Mouse (Mus musculus): ENCODE data around the gene Ercc5. TPM values are rescaled to one million over a fixed set of nuclear protein-coding genes. Genes with fewer than 3 reads are reported as not detected.

Ercc5 gene
- total RNA-seq, 2 experiments from 2014 or later = 16.0 to 19.3 TPM

DNA sequence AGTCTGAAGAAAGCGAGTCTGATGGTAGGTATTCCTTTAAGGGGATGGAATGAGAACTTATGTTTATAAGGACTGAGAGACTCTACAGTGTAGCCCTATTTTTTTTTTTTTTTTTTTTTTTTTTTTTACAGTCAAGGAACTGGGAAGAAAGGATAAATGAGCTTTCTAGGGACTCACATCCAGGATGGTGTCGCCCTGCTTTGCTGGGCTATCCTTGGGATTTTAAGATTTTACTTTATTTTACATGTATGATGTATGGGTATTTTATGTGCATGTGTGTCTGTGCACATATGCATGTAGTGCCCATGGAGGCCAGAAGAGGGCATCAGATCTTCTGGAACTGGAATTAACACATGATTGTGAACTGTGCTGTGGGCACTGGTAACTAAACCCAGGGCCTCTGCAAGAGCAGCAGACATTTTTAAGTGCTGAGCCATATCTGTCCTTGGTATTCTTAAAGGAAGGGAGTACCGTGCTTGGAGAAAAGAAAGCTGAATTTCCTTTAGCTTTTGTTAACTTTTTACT lies 20.4 kb downstream of the Ercc5 start:
- ATAC-seq (replicated peaks; ENCODE audit: low FRiP score, low TSS enrichment, poor library complexity, severe bottlenecking) = 0 out of 2 replicates have a peak, but pooled peaks have one; percentile 30

DNA sequence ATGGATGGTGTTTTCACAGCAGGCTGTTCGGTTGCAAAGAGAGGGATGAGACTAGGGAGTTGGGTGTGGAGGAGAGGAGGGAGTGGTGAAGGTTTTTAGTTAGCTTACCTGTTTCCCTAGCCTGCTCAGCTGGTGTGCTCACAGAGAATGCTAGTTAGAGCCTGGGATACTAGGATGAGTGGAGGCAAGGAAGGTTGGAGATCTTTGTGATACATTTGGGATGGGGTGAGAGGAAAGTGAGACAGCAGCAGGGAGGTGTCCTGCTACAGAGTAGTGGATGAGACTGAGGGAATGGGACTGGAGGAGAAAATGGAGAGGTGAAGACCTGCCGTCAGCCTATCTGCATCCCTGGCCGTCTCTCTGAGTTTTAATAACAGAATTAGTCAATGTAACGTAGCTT lies 25.1 kb downstream of the Ercc5 start:
- no peak for ATAC-seq (replicated peaks; ENCODE audit: low FRiP score, low TSS enrichment, poor library complexity, severe bottlenecking)

DNA sequence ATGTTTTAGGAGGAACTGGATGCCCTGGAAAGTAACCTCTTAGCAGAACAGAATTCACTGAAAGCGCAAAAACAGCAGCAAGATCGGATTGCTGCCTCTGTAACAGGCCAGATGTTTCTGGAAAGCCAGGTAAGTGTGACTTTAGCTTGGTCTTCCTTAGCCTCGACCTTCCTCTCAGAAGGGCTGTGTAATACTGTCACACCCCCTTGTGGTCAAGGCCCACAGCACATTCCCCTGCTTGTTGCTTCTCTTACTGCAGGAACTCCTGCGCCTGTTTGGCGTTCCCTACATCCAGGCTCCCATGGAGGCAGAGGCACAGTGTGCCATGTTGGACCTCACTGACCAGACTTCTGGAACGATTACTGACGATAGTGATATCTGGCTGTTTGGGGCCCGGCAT lies 26.4 kb downstream of the Ercc5 start:
- ATAC-seq (replicated peaks; ENCODE audit: low FRiP score, low TSS enrichment, poor library complexity, severe bottlenecking) = no peak

DNA sequence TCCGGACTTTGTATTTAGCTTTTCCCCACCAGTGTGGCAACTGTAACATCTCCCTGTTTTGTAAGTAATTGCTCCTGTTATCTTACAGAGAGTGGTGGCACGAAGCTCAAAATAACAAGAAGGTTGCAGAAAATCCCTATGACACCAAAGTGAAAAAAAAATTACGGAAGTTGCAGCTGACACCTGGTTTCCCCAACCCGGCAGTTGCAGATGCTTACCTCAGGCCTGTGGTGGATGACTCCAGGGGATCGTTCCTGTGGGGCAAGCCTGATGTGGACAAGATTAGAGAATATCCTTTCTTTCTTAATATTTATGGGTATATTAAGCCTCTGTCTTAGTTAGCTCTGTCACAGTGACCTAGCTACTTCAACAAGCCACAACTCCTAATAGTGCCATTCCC lies 30.5 kb downstream of the Ercc5 start:
- no peak for ATAC-seq (replicated peaks; ENCODE audit: low FRiP score, low TSS enrichment, poor library complexity, severe bottlenecking)

DNA sequence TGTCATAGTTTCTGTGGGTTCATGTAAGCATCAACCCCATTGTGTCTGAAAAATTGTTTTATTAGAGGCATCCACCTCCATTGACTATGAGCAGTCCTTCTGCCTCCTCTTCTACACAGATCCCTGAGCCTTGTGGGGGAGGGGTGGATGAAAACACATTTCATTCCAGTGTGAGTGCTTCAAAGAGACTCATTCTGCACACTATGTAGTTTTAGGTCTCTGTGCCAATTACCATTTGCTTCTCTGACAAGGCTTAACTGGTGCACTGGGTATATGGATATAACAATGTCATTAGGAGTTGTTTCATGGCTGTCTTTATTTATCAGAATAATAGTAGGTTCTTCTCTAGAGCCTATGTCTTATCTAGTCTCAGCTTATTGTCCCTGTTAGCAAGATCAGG lies 38.9 kb downstream of the Ercc5 start:
- ATAC-seq (replicated peaks; ENCODE audit: low FRiP score, low TSS enrichment, poor library complexity, severe bottlenecking) = no peak

DNA sequence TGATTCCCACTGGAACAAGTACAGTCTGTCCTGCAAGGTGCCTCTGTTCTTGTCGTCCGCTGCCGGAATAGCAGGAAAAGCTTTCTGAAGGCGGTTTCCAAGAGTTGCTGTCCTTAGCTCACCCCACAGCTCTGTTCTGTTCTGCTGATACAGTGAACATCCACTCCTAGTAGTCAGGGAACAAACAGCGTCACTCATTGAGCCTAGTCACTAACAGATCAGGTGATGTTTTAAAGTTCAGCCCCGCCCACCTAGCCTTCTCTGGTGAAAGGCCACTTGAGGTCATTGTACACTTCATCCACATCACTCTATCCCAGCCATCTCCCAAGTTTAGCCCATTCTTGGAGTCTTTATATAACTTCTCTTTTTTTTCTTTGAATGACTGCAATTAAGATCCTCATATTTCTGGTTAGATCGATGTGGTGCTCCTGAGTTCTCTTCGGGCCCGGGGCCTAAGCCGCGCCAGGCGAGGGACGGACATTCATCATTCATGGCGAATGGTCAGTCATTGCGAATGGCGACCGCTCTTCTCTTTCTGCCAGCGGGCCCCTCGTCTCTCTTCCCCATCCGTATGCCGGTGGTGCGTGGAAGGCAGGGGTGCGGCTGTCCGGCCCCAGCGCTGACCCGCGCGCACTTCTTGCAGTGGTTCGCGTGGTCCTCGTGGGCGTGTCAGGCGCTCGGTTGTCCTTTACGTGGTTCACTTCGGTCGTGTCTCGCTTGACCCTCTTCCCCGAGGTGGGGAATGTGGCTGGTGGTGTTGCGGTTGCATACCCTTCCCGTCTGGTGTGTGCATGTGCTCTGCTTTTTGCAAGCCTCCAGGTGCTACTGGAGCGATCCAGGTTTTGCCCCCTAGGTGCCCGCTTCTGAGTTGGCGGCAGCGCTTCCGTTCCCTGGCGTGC lies 51.0 kb downstream of the Ercc5 start:
- ATAC-seq (replicated peaks; ENCODE audit: low FRiP score, low TSS enrichment, poor library complexity, severe bottlenecking) = peak; percentile 34; the same call in 1 of the 2 replicates

DNA sequence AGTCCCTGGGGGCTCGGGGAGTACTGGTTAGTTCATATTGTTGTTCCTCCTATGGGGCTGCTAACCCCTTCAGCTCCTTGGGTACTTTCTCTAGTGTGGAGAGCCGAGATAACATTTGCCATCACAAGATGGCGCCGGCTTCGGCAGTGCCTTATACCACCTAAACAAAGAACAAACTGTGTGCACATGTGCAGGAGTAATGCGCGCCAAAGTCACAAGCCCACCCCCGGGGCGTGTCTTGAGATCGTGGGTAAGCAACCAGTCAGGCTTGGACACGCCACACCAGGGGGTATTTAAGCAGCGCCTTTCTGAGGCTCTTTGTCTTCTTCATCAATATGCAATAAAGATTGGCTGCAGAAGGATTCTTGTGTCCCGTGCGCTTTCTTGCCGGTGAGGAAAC lies 55.3 kb downstream of the Ercc5 start:
- ATAC-seq (replicated peaks; ENCODE audit: low FRiP score, low TSS enrichment, poor library complexity, severe bottlenecking) = no peak

DNA sequence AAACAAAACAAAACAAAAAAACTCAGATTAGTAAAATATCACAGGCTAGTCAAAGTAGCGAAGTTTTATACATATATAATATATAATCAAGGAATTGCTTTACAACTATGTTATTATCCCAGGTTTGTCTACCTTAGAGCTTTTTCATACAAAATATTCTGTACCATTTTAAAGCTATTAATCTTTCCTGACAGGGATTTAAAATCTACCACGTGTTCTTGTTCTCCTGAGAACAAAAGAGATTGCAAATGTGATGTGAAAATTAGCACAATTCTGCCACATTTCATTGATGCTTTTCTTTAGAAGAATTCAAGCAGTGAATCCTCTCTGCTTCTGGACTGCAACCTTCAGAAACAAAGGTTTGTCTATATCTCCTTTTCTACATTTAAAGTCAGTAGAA lies 66.9 kb downstream of the Ercc5 start:
- ATAC-seq (replicated peaks; ENCODE audit: low FRiP score, low TSS enrichment, poor library complexity, severe bottlenecking) = no peak

DNA sequence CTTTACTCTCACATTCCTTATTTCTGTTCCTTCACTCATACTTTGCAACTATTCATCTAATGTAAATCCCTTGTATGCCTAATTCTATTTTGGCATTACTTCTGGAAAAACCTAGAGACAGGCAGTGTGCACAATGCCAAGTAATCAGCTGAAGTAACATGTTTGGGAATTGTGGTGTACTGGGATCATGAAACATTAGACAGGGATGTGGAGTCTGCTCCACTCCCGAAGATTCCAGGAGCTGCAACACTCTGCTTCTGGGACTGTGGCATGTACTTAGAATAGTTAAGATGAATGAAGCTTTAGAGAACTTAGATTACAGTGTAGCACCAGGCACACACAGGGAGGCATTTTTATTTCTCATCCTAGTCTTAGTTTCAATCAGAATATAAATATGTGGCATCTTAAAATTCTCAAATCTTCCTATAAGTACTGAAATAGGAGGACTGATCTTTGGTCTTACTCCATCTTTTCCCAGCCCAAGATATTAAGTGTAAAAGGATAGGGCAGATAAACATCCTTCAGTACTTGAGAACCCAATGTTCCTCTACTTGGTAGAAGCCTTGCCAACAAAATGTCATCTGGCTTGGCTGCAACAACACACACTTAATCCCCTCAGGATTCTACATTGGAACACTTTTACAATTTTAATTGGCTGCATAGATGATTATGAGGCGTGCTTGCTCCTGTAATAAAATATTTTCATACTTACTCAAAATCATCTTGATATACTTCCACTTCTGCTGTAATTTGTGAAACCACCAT lies 69.0 kb downstream of the Ercc5 start:
- ATAC-seq (replicated peaks; ENCODE audit: low FRiP score, low TSS enrichment, poor library complexity, severe bottlenecking) = no peak

DNA sequence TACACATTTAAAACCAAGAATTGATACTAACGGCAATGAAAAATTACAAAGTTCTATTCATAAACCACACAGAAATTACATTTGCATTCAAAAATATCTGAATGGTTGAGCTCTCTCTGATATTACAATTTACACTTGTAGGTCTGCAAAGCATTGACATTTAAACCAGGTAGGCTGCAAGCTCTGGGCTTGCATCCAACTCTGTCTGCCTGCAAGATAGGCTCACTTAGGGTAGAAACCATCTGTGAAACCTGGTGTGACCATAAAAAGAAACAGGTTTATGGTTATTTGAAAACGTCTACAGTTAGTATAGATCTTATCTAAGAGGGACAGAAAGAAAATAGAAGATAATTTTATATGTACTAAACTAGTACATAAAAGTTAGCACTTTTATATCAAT lies 69.6 kb downstream of the Ercc5 start:
- ATAC-seq (replicated peaks; ENCODE audit: low FRiP score, low TSS enrichment, poor library complexity, severe bottlenecking) = no peak

DNA sequence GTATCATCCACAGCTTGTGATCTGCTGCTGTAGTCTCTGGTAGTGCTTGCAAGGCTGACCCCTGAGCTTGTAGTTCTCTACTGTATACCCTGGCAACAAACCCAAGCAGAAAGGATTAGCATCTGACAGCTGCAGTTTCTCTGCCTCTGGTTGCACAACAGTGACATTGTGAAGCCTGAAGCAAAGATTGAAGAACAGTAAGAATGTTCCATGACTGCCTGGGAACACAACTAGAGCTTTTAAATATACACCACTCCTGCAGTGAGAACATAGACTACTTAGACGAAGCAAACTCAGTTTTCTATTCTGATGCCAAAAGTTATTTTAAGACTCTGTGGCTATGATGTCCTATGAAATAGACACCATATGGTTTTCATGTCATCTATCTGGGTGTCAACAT lies 71.3 kb downstream of the Ercc5 start, which contains the start of gene Mettl21e:
Gene Mettl21e (minus strand): TSS at position 86 of the 400 bp plus-strand sequence.
- no peak for ATAC-seq (replicated peaks; ENCODE audit: low FRiP score, low TSS enrichment, poor library complexity, severe bottlenecking)

DNA sequence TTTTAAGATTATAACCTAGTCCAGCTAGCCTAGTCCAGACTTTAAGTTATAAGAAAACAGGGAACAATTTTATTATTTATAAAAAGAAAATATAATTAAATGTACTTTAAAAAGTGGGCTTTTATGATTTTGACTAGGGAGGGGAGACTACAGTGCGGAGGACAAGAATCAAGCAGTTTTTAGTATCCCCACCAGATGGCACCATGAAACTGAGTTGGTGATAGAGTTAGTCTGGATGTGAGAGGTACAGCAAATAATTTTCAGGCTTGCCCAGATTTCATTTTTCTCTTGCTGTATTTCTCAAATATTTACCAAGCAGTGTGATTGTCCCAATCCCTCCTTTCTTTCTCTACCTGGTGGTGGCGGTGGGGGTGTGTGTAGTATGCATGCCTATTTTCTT lies 81.5 kb downstream of the Ercc5 start:
- ATAC-seq (replicated peaks; ENCODE audit: low FRiP score, low TSS enrichment, poor library complexity, severe bottlenecking) = no peak

Other genes starting within 250 kb of the Ercc5 start
- gene Tpp2, start 214.1 kb upstream of the Ercc5 start, total RNA-seq (2014; fragmentation: Nextera tagmentation) = 73.5 and 86.8 TPM in 2 replicates
- 127 and 129 TPM in 2 replicates for gene Tpp2, start 214.1 kb upstream of the Ercc5 start, total RNA-seq (2017)
- gene Mettl21c, start 127.7 kb upstream of the Ercc5 start, total RNA-seq (2014; fragmentation: Nextera tagmentation) = not detected in 2 replicates
- gene Mettl21c, start 127.7 kb upstream of the Ercc5 start, total RNA-seq (2017) = 0.66 TPM in 1 of 2 replicates, not detected in the other
- gene Gm8251, start 85.8 kb upstream of the Ercc5 start, total RNA-seq (2014; fragmentation: Nextera tagmentation) = 0.72 and 0.82 TPM in 2 replicates
- gene Gm8251, start 85.8 kb upstream of the Ercc5 start, total RNA-seq (2017) = 0.19 and 0.46 TPM in 2 replicates
- gene Tex30, start 45.3 kb upstream of the Ercc5 start, total RNA-seq (2014; fragmentation: Nextera tagmentation) = 76.5 and 92.0 TPM in 2 replicates
- 115 and 118 TPM in 2 replicates for gene Tex30, start 45.3 kb upstream of the Ercc5 start, total RNA-seq (2017)
- gene Kdelc1, start 28.9 kb upstream of the Ercc5 start, total RNA-seq (2014; fragmentation: Nextera tagmentation) = 21.6 and 27.2 TPM in 2 replicates
- gene Kdelc1, start 28.9 kb upstream of the Ercc5 start, total RNA-seq (2017) = 20.1 and 22.8 TPM in 2 replicates
- 5.4 and 7.1 TPM in 2 replicates for gene Bivm, start 28.8 kb upstream of the Ercc5 start, total RNA-seq (2014; fragmentation: Nextera tagmentation)
- gene Bivm, start 28.8 kb upstream of the Ercc5 start, total RNA-seq (2017) = 6.7 and 11.7 TPM in 2 replicates
- gene Mettl21e, start 71.2 kb downstream of the Ercc5 start, total RNA-seq (2014; fragmentation: Nextera tagmentation) = not detected in 2 replicates
- gene Mettl21e, start 71.2 kb downstream of the Ercc5 start, total RNA-seq (2017) = not detected in 2 replicates